Mouse (Mus musculus) heart, adult 2 months (tissue): ENCODE data around the gene Lrrk2. TPM values are rescaled to one million over a fixed set of nuclear protein-coding genes. Genes with fewer than 3 reads are reported as not detected.
A peak's percentile ranks its signal among the peaks of the same experiment; 100 is the strongest.

Experiments
- DNase-seq, 2 experiments: peaks; one replicate each; pipeline ENCODE4 v3.0.0; 2021
- H3K27ac ChIP-seq: fragments of 200-600 bp; 2 replicates; pipeline ENCODE4 v1.8.1; 2022
- H3K27me3 ChIP-seq: fragments of 200-500 bp; 2 replicates; pipeline ENCODE4 v1.6.1; 2012; ENCODE audit warnings: mild to moderate bottlenecking, low read length, inconsistent platforms, mixed read lengths; ENCODE audit not compliant: control insufficient read depth, insufficient read depth
- H3K36me3 ChIP-seq: fragments of 200-500 bp; 2 replicates; pipeline ENCODE4 v1.6.1; 2012; ENCODE audit warnings: low read length, inconsistent platforms; ENCODE audit not compliant: control insufficient read depth, insufficient read depth
- H3K4me1 ChIP-seq: fragments of 200-500 bp; 2 replicates; pipeline ENCODE4 v1.6.1; 2011; ENCODE audit warnings: low read length; ENCODE audit not compliant: control insufficient read depth, insufficient read depth
- H3K4me3 ChIP-seq: fragments of 200-600 bp; 2 replicates; pipeline ENCODE4 v1.8.1; 2022
- H3K79me2 ChIP-seq: fragments of 200-500 bp; replicated peaks from 2 replicates; pipeline ENCODE4 v1.6.1; 2012; ENCODE audit warnings: mild to moderate bottlenecking, inconsistent platforms, low read length, moderate library complexity, mixed read lengths; ENCODE audit not compliant: control insufficient read depth, insufficient read depth
- H3K9ac ChIP-seq: fragments of 200-500 bp; 2 replicates; pipeline ENCODE4 v1.6.1; 2012; ENCODE audit warnings: low read depth, mild to moderate bottlenecking, control low read depth, inconsistent platforms, low read length, mixed read lengths
- CTCF ChIP-seq: fragments of 200-600 bp; IDR thresholded peaks from 2 replicates; pipeline ENCODE4 v1.8.1; 2022; ENCODE audit warnings: antibody characterized with exemption, mild to moderate bottlenecking, moderate library complexity
- EP300 ChIP-seq: fragments of 200-500 bp; IDR thresholded peaks from 2 replicates; pipeline ENCODE4 v1.6.1; 2011; ENCODE audit warnings: low read depth, low read length, control low read depth; ENCODE audit not compliant: insufficient read depth
- POLR2A ChIP-seq: fragments of 200-500 bp; IDR thresholded peaks from 2 replicates; pipeline ENCODE4 v1.6.1; 2011; ENCODE audit warnings: mild to moderate bottlenecking, low read depth, low read length, control low read depth; ENCODE audit not compliant: insufficient read depth
- WGBS: fragments of 180-500 bp; shearing (Covaris S2); methylation state at CpG from one replicate; pipeline ENCODE4 v1.1.7; 2018; 5-methylcytosine and 5-hydroxymethylcytosine counted together
- intact Hi-C: fragments of 180-260 bp; cut with DNase I; formaldehyde crosslinking; loops from one replicate; pipeline ENCODE4 v1.15.1; 2025
- polyA plus RNA-seq: library from polyadenylated mRNA; depleted of rRNA; stranded (reverse); fragments of >200 nt; gene quantifications from 2 replicates; pipeline ENCODE4 v1.2.3, GENCODE M21; 2012
- total RNA-seq, 2 experiments: library from RNA; stranded (reverse); gene quantifications; 2 replicates each; pipeline ENCODE4 v1.2.3; 2021

Gene Lrrk2
- total and polyA plus RNA-seq, 3 experiments: 3.0 to 12.2 (median 10.6) TPM

- no peak overlapping the region for H3K9ac ChIP-seq
- intact Hi-C loops: no loop called here
- H3K27ac ChIP-seq: no peak overlapping the region
- peaks cover 6% of the 10 kb centered on the region for H3K36me3 ChIP-seq
- no peak overlapping the region for H3K4me3 ChIP-seq
- TF ChIP-seq CTCF: no peak
- no peak for TF ChIP-seq EP300
- no peak for TF ChIP-seq POLR2A
- 70% methylated on average over 14 of the region's 14 CpGs for WGBS
- no peak for DNase-seq
- H3K27me3 ChIP-seq: no peaks in the 10 kb centered on the region
- H3K79me2 ChIP-seq: no peaks in the 10 kb centered on the region
- H3K4me1 ChIP-seq: no peaks in the 10 kb centered on the region
These were observed 62.4 kb downstream of the Lrrk2 start for GRCm38 (mm10) chr15:91735216-91735922.

GRCm38 (mm10) chr15:91736791-91737533, 64.0 kb downstream of the Lrrk2 start:
- Histone ChIP-seq H3K9ac (no peak overlapping the region), H3K79me2 (no peaks in the 10 kb centered on the region), H3K4me3 (no peak overlapping the region), H3K27ac (no peak overlapping the region), H3K4me1 (no peaks in the 10 kb centered on the region), H3K36me3 (peaks cover 6% of the 10 kb centered on the region), H3K27me3 (no peaks in the 10 kb centered on the region)
- TF ChIP-seq CTCF (peak; percentile 87), POLR2A (no peak)
- intact Hi-C loops: no loop called here
- DNase-seq: peak; percentile 10 to 57
- WGBS: 47% methylated on average over 15 of the region's 15 CpGs

- Histone ChIP-seq H3K9ac (no peak overlapping the region), H3K79me2 (no peaks in the 10 kb centered on the region), H3K36me3 (peaks cover 6% of the 10 kb centered on the region), H3K4me3 (no peak overlapping the region), H3K27ac (no peak overlapping the region), H3K4me1 (no peaks in the 10 kb centered on the region), H3K27me3 (no peaks in the 10 kb centered on the region)
- 90% methylated on average over 9 of the region's 9 CpGs for WGBS
- intact Hi-C loops: no loop called here
- TF ChIP-seq POLR2A (no peak), CTCF (no peak), EP300 (no peak)
- no peak for DNase-seq
These were observed 65.8 kb downstream of the Lrrk2 start for GRCm38 (mm10) chr15:91738808-91739207.

GRCm38 (mm10) chr15:91745501-91745900, 72.5 kb downstream of the Lrrk2 start:
- Histone ChIP-seq H3K79me2 (no peaks in the 10 kb centered on the region), H3K4me1 (no peaks in the 10 kb centered on the region), H3K4me3 (no peak overlapping the region), H3K27me3 (no peaks in the 10 kb centered on the region), H3K27ac (no peak overlapping the region), H3K36me3 (no peaks in the 10 kb centered on the region; the same call in 1 of the 2 replicates), H3K9ac (no peak overlapping the region)
- intact Hi-C loops: no loop called here
- 71% methylated on average over 4 of the region's 4 CpGs for WGBS
- TF ChIP-seq CTCF: no peak
- no peak for TF ChIP-seq EP300
- TF ChIP-seq POLR2A: no peak
- DNase-seq: no peak

- DNase-seq: no peak
- H3K9ac ChIP-seq: no peak overlapping the region
- TF ChIP-seq POLR2A: no peak
- TF ChIP-seq EP300: no peak
- peak; percentile 69 for TF ChIP-seq CTCF
- 70% methylated on average over 12 of the region's 12 CpGs for WGBS
- intact Hi-C loops: loop anchor here (5.0 to 10.0 kb wide), 2 partner anchors 277 to 450 kb away; no protein-coding TSS in a partner anchor
- H3K4me1 ChIP-seq: no peaks in the 10 kb centered on the region
- H3K27me3 ChIP-seq: no peaks in the 10 kb centered on the region
- no peak overlapping the region for H3K4me3 ChIP-seq
- no peaks in the 10 kb centered on the region for H3K79me2 ChIP-seq
- H3K36me3 ChIP-seq: peaks cover 2% of the 10 kb centered on the region
- no peak overlapping the region for H3K27ac ChIP-seq
These were observed 79.1 kb downstream of the Lrrk2 start for GRCm38 (mm10) chr15:91752111-91752510.

- Histone ChIP-seq H3K36me3 (peaks cover 2% of the 10 kb centered on the region), H3K79me2 (no peaks in the 10 kb centered on the region), H3K9ac (no peak overlapping the region), H3K4me3 (no peak overlapping the region), H3K27me3 (no peaks in the 10 kb centered on the region), H3K27ac (no peak overlapping the region), H3K4me1 (no peaks in the 10 kb centered on the region)
- 88% methylated on average over 14 of the region's 14 CpGs for WGBS
- intact Hi-C loops: loop anchor here (1.0 to 10.0 kb wide), 3 partner anchors 144 to 451 kb away; no protein-coding TSS in a partner anchor
- TF ChIP-seq POLR2A (no peak), EP300 (no peak), CTCF (no peak)
- DNase-seq: no peak
These were observed 80.6 kb downstream of the Lrrk2 start for GRCm38 (mm10) chr15:91753378-91754080.
